Mouse (Mus musculus): Measurements from ENCODE around the gene Gm20671. TPM values are rescaled to one million over a fixed set of nuclear protein-coding genes. Genes with fewer than 3 reads are reported as not detected.
"Not testable (repeated sequence)": the region's sequence is repeated elsewhere in the genome, so short reads cannot be mapped to it uniquely, and the experiment has no call there.

Gm20671 gene
- polyA plus RNA-seq, 1 experiment from 2014 or later, result not detected

GRCm38 (mm10) chr5:32849178-32849577, 22.3 kb upstream of the Gm20671 start:
- Histone ChIP-seq H3K9ac (replicated peaks) (no peak overlapping the region), H3K27me3 (ENCODE audit: insufficient read depth, low read length) (no peaks in the 10 kb centered on the region), H3K4me3 (ENCODE audit: low read depth, low read length) (no peak overlapping the region), H3K9me3 (ENCODE audit: low read length) (no peaks in the 10 kb centered on the region), H3K4me2 (ENCODE audit: low read depth, low read length) (no peak overlapping the region), H3K4me1 (ENCODE audit: insufficient read depth) (peaks cover 24% of the 10 kb centered on the region), H3K27ac (ENCODE audit: low read depth) (no peak overlapping the region), H3K36me3 (replicated peaks; ENCODE audit: insufficient read depth, low read length) (peaks cover 7% of the 10 kb centered on the region; the same call in 1 of the 2 replicates)
- WGBS (ENCODE audit: insufficient replicate concordance), result 54% methylated on average over 3 of the region's 3 CpGs
- DNase-seq, result no peak
- TF ChIP-seq CTCF (IDR thresholded peaks at IDR 0.05; ENCODE audit: low read depth) (no peak), EP300 (IDR thresholded peaks at IDR 0.05; ENCODE audit: low read depth) (peak; percentile 91)
- no peak for ATAC-seq

GRCm38 (mm10) chr5:32840029-32840428, 13.1 kb upstream of the Gm20671 start:
- no peak overlapping the region for H3K9ac ChIP-seq (replicated peaks)
- TF ChIP-seq EP300 (IDR thresholded peaks at IDR 0.05; ENCODE audit: low read depth), result no peak
- peak; percentile 46 for TF ChIP-seq CTCF (IDR thresholded peaks at IDR 0.05; ENCODE audit: low read depth)
- DNase-seq, result no peak
- no peak overlapping the region for H3K27ac ChIP-seq (ENCODE audit: low read depth)
- no peak overlapping the region for H3K4me2 ChIP-seq (ENCODE audit: low read depth, low read length)
- H3K4me1 ChIP-seq (ENCODE audit: insufficient read depth), result no peaks in the 10 kb centered on the region
- ATAC-seq, result no peak
- H3K27me3 ChIP-seq (ENCODE audit: insufficient read depth, low read length), result no peaks in the 10 kb centered on the region
- H3K36me3 ChIP-seq (replicated peaks; ENCODE audit: insufficient read depth, low read length), result peaks cover 66% of the 10 kb centered on the region
- H3K9me3 ChIP-seq (ENCODE audit: low read length), result no peaks in the 10 kb centered on the region
- H3K4me3 ChIP-seq (ENCODE audit: low read depth, low read length), result no peak overlapping the region
- 91% methylated on average over 2 of the region's 2 CpGs for WGBS (ENCODE audit: insufficient replicate concordance)

- no peak for ATAC-seq
- H3K27ac ChIP-seq (ENCODE audit: low read depth), result no peak overlapping the region
- TF ChIP-seq CTCF (IDR thresholded peaks at IDR 0.05; ENCODE audit: low read depth) (no peak), EP300 (IDR thresholded peaks at IDR 0.05; ENCODE audit: low read depth) (no peak)
- H3K9ac ChIP-seq (replicated peaks), result no peak overlapping the region
- no peak for DNase-seq
- no peaks in the 10 kb centered on the region for H3K9me3 ChIP-seq (ENCODE audit: low read length)
- 85% methylated on average over 5 of the region's 5 CpGs for WGBS (ENCODE audit: insufficient replicate concordance)
- no peaks in the 10 kb centered on the region for H3K4me1 ChIP-seq (ENCODE audit: insufficient read depth)
- peaks cover 71% of the 10 kb centered on the region for H3K36me3 ChIP-seq (replicated peaks; ENCODE audit: insufficient read depth, low read length)
- H3K27me3 ChIP-seq (ENCODE audit: insufficient read depth, low read length), result no peaks in the 10 kb centered on the region
- no peak overlapping the region for H3K4me2 ChIP-seq (ENCODE audit: low read depth, low read length)
- no peak overlapping the region for H3K4me3 ChIP-seq (ENCODE audit: low read depth, low read length)
Measured at GRCm38 (mm10) chr5:32836976-32837375, 10.1 kb upstream of the Gm20671 start.

- no peak for TF ChIP-seq CTCF (IDR thresholded peaks at IDR 0.05; ENCODE audit: low read depth)
- no peak for TF ChIP-seq EP300 (IDR thresholded peaks at IDR 0.05; ENCODE audit: low read depth)
- DNase-seq, result no peak
- 80% methylated on average over 1 of the region's 1 CpGs for WGBS (ENCODE audit: insufficient replicate concordance)
- H3K4me2 ChIP-seq (ENCODE audit: low read depth, low read length), result no peak overlapping the region
- peaks cover 68% of the 10 kb centered on the region for H3K36me3 ChIP-seq (replicated peaks; ENCODE audit: insufficient read depth, low read length)
- H3K4me1 ChIP-seq (ENCODE audit: insufficient read depth), result no peaks in the 10 kb centered on the region
- no peak overlapping the region for H3K9ac ChIP-seq (replicated peaks)
- H3K27me3 ChIP-seq (ENCODE audit: insufficient read depth, low read length), result no peaks in the 10 kb centered on the region
- H3K27ac ChIP-seq (ENCODE audit: low read depth), result no peak overlapping the region
- H3K4me3 ChIP-seq (ENCODE audit: low read depth, low read length), result no peak overlapping the region
- no peak for ATAC-seq
- H3K9me3 ChIP-seq (ENCODE audit: low read length), result no peaks in the 10 kb centered on the region
Measured at GRCm38 (mm10) chr5:32834497-32834896, 7.6 kb upstream of the Gm20671 start.

- WGBS (ENCODE audit: insufficient replicate concordance), result 89% methylated on average over 2 of the region's 2 CpGs
- H3K4me1 ChIP-seq (ENCODE audit: insufficient read depth), result no peaks in the 10 kb centered on the region
- H3K4me2 ChIP-seq (ENCODE audit: low read depth, low read length), result no peak overlapping the region
- no peaks in the 10 kb centered on the region for H3K9me3 ChIP-seq (ENCODE audit: low read length)
- no peak for TF ChIP-seq EP300 (IDR thresholded peaks at IDR 0.05; ENCODE audit: low read depth)
- no peak for TF ChIP-seq CTCF (IDR thresholded peaks at IDR 0.05; ENCODE audit: low read depth)
- no peak for ATAC-seq
- no peak for DNase-seq
- no peak overlapping the region for H3K9ac ChIP-seq (replicated peaks)
- no peak overlapping the region for H3K4me3 ChIP-seq (ENCODE audit: low read depth, low read length)
- H3K27me3 ChIP-seq (ENCODE audit: insufficient read depth, low read length), result no peaks in the 10 kb centered on the region
- peaks cover 55% of the 10 kb centered on the region for H3K36me3 ChIP-seq (replicated peaks; ENCODE audit: insufficient read depth, low read length)
- no peak overlapping the region for H3K27ac ChIP-seq (ENCODE audit: low read depth)
Measured at GRCm38 (mm10) chr5:32830054-32830453, 3.1 kb upstream of the Gm20671 start.

- not testable (repeated sequence) for ATAC-seq; H3K9ac ChIP-seq (replicated peaks); H3K9me3 ChIP-seq (ENCODE audit: low read length); H3K27me3 ChIP-seq (ENCODE audit: insufficient read depth, low read length); H3K27ac ChIP-seq (ENCODE audit: low read depth); DNase-seq; H3K4me3 ChIP-seq (ENCODE audit: low read depth, low read length); H3K4me1 ChIP-seq (ENCODE audit: insufficient read depth); H3K4me2 ChIP-seq (ENCODE audit: low read depth, low read length)
- peaks cover 42% of the 10 kb centered on the region for H3K36me3 ChIP-seq (replicated peaks; ENCODE audit: insufficient read depth, low read length)
- 77% methylated on average over 1 of the region's 1 CpGs for WGBS (ENCODE audit: insufficient replicate concordance)
Measured at GRCm38 (mm10) chr5:32828766-32829165, 1.9 kb upstream of the Gm20671 start.

GRCm38 (mm10) chr5:32820471-32820870, 6.4 kb downstream of the Gm20671 start:
- H3K9ac ChIP-seq (replicated peaks), result no peak overlapping the region
- H3K4me2 ChIP-seq (ENCODE audit: low read depth, low read length), result no peak overlapping the region
- no peaks in the 10 kb centered on the region for H3K4me1 ChIP-seq (ENCODE audit: insufficient read depth)
- no peak overlapping the region for H3K27ac ChIP-seq (ENCODE audit: low read depth)
- 89% methylated on average over 8 of the region's 8 CpGs for WGBS (ENCODE audit: insufficient replicate concordance)
- no peaks in the 10 kb centered on the region for H3K9me3 ChIP-seq (ENCODE audit: low read length)
- DNase-seq, result no peak
- H3K27me3 ChIP-seq (ENCODE audit: insufficient read depth, low read length), result no peaks in the 10 kb centered on the region
- no peak overlapping the region for H3K4me3 ChIP-seq (ENCODE audit: low read depth, low read length)
- ATAC-seq, result no peak
- peaks cover 43% of the 10 kb centered on the region for H3K36me3 ChIP-seq (replicated peaks; ENCODE audit: insufficient read depth, low read length)
- no peak for TF ChIP-seq CTCF (IDR thresholded peaks at IDR 0.05; ENCODE audit: low read depth)
- no peak for TF ChIP-seq EP300 (IDR thresholded peaks at IDR 0.05; ENCODE audit: low read depth)

All from liver, postnatal 0 days (tissue).